Mouse (Mus musculus): ENCODE results near the gene Sprtn. TPM values are rescaled to one million over a fixed set of nuclear protein-coding genes. Genes with fewer than 3 reads are reported as not detected.
A peak's percentile ranks its signal among the peaks of the same experiment; 100 is the strongest.

Gene Sprtn
- total RNA-seq (2021) = 10 to 100 TPM; 16.0 to 18.9 TPM

DNA sequence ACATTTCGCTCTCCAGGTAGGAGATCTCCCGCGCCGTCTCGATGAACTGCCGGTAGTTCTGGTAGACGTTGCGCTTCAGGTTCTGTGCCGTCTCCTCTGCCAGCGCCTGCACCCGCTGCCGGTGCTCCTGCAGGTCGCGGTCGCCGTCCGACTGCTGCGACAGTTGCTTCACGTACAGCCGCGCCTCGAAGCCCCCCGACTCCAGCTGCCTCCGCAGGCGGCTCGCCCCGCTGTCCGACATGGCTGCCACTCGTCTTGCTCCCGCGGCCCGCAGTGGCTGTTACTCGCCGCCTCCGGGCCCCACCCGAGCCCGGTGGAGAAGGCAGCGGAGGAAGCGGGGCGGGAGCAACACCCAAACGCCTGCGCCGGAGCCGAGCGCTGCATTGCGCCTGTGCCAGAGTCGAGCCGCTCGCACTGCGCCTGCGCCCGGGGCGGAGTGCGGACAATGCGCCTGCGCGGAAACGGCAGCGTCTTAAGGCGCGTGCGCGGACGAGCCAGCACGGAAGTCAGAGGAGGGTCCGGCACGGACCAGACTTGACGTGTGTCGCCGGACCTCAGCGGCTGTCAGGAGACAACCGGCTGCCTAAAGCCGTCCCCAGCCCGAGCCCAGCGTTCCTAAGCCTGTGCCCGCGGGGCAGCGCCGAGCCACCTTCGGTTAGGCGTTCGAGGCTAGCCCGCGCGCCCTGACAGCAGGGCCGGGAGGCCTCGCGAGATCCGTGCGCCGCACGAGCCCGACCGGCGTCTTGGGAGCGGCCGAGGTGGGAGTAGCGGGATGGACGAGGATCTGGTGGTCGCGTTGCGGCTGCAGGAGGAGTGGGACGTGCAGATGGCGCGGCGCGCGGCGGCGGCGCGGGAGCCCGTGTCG is at the start of gene Sprtn, which contains the start of gene Exoc8:
TSS of gene Sprtn (plus strand) at position 501 of the 865 bp plus-strand sequence.
TSS of gene Exoc8 (minus strand) at position 320 of the 865 bp plus-strand sequence.
- intact Hi-C loops (cut with DNase I) = loop anchor here (2.0 to 5.0 kb wide), 3 partner anchors 51 to 137 kb away; partner anchors contain the start of genes Egln1 and Tsnax
- DNase-seq = peak; percentile 99

DNA sequence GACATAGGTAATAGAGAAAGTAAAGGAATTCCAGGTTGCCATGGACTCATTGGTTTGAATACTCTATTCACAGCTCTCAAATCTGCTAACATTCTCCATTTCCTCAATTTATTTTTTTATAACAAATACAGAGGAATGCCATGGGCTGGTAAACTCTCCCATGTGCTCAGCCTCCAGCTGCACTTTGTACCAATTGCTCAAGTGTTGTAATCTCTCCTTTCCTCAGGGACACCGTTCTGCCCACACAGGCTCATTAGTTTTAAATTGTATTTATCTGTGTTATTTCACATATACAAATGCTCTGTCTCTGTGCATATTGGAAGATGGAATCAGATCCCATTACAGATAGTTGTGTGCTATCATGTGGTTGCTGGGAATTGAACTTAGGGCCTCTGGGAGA is 44.2 kb upstream of the Sprtn start:
- no peak for DNase-seq
- intact Hi-C loops (cut with DNase I) = no loop called here

DNA sequence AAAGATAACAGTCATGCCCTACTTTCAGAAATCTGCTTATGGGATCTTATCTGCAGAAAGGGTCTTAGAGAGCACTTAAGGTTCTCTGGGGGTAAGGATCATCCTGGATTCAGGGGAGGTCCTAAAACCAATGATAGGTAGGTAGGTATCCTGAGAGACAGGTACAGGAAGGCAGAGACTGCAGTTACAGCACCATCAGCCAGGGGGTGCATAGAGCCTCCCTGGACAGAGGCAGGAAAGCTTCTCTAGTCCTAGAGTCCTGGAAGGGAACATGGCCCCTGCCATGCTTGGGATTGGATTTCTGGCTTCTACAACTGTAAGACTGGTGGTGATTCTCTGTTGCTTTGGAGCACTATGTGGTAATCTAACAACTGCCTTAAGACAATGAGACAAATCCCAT is 38.2 kb upstream of the Sprtn start:
- peak; percentile 41 to 50 for DNase-seq
- intact Hi-C loops (cut with DNase I) = no loop called here

DNA sequence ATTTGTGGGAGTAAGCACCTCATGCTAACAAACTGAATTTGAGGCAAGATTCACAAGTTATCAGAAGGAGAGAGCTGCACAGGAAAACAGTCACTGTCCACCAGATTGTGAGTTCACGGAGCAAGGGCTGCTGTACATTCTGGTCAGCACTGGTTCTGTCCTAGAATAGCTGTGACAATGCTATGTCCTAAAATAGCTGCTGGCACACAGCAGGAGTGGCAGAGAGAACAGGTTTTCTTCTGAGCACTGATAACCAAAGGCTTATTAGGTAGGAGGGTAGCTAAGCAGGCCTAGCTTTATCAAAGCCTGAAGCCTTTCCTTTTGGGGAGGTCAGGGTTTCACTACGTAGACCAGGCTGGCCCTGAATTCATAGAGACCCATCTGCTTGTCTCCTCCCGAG is 37.5 kb upstream of the Sprtn start:
- peak; percentile 70 to 73 for DNase-seq
- intact Hi-C loops (cut with DNase I) = no loop called here

DNA sequence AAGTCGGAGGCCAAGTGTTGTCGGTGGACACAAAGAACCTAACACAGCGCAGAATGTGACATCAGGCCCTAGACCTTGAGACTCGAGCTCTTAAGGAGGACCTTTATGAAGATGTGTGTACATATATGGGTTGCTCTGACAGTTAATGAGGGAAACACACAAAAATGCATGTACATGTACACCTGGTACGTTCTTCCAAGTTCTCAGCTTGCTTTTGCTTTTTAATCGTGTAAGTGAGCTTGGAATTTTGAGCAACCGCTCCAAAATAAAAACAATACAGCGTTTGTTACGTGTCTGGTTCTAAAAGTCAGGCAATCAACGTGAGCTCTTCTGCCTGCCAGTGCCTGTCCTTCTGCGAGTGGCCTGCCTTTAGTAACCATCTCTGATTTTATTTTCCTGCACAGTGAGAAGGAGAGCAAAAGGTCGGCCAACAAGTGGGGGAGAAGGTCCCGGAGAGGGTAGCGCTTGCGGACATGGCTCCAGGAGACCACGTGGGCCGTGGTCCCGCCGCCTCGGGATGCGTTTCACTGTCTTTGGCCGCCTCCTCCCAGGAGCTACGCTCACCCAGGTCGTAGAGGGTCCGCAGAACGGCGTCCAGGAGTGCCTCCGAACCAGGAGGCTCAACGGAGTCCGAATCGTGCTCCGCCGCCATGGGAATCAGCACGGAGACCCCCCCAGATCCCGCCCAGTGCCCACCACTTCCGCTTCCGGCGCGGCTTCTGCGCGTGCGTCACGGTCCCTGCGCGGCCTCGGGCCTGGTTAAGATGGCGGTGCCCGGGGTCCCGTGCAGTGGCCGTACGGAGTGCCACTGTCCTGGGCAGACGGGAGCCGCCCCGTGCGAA is 35.1 kb upstream of the Sprtn start, which contains the start of the genes Gnpat and 2810004N23Rik:
TSS of gene Gnpat (plus strand) at position 713 of the 842 bp plus-strand sequence.
TSS of gene 2810004N23Rik (minus strand) at position 800 of the 842 bp plus-strand sequence.
- intact Hi-C loops (cut with DNase I) = no loop called here
- DNase-seq = peak; percentile 96 to 97

DNA sequence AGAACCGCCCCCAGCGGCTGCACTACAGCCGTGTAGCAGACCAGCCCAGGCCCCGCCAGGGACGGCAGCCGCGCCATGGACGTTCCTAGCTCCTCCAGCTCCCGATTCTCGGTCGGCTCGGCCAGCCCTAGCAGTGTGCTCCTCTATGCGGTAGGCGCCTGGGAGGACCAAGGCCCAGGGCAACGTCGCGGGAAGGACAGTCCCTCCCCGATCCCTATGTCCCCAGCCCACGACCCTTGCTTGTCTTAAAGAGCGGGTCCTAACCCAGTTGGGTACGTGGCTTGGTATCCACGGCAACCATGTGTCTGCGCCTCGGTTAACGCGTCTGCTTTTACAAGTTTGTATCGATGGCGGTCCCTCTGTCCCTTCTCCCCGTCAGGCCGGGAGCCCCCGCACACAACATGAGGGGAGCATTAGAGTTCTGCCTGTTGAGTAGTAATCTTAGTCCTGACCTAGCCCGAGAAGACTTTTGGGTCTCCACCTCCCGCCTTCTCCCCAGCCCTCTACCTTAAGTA is 34.5 kb upstream of the Sprtn start:
- intact Hi-C loops (cut with DNase I) = no loop called here
- no peak for DNase-seq

DNA sequence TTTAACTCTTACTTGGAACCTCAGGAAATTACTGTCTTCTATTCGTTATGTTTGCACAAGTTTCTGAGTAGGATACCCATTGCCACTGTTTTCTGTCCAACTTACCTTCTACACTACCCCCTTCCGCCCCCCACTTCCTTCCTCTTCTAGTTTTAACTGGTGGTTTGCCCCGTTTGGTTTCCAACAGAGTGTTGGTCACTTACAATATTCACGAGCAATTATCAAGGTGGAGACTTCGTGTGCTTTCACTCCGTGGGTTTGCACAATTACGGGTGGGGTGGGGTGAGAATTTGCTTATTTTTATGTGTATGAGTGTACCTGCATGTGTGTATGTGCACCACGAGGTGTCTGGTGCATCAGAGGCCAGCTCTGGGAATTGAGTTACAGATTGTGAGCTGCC is 34.0 kb upstream of the Sprtn start:
- intact Hi-C loops (cut with DNase I) = no loop called here
- DNase-seq = no peak

DNA sequence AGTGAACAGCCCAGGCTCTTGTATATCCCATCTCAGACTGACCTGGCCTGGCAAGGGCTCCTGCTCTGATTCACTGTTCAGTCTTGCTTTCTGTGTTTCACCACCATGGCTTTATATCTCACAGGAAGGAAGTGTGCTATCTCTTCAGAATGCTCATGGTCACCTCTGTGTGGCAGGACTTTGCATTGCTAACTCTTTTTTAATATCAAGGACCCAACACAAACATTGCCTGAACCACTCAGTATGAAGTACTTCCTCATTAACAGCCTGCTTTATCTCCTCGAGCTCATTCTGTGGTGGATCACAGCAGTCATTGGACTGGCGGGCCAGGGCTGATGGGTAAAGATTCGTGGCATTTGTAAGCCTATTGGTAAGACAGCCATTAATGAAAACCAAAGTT is 31.0 kb upstream of the Sprtn start:
- intact Hi-C loops (cut with DNase I) = no loop called here
- DNase-seq = no peak

DNA sequence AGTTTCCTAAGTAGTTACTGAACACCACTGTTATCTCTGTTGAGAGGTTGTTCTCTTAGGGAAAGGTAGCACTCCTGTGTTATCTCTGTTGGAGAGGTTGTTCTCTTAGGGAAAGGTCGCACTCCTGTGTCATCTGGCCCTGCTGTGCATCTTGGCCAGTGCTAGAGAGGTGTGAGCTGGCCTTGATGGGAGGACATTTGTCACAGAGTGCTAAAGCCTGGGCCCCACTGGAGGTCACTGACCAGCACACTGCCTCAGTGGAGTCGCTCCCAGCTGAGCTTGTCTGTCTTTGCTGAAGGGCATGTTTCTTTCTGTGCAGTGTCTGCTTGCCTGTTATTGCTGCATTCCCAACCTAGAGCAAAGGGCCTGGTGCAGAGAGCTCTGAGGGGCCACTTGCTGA is 30.6 kb upstream of the Sprtn start:
- intact Hi-C loops (cut with DNase I) = no loop called here
- DNase-seq = no peak

DNA sequence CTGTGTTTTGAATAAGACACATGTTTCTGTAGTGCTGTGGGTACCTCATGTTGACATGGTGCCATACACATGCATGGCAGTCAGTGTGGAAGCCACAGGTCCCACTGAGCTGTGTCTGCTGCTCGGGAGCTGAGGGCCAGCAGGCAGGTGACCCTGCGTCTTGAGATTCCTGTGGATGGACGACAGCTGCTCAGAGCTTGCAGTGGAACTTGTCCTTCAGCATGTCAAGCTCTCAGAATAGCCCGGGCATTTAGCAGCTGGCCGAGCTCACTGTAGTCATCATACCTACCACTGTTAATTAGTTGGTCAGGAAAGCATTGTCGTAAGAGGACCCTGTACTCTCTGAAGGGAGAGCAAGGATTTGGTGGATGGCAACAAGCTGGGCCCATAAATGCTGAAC is 28.0 kb upstream of the Sprtn start:
- peak in 1 of 2 experiments; percentile 35 for DNase-seq
- intact Hi-C loops (cut with DNase I) = no loop called here

DNA sequence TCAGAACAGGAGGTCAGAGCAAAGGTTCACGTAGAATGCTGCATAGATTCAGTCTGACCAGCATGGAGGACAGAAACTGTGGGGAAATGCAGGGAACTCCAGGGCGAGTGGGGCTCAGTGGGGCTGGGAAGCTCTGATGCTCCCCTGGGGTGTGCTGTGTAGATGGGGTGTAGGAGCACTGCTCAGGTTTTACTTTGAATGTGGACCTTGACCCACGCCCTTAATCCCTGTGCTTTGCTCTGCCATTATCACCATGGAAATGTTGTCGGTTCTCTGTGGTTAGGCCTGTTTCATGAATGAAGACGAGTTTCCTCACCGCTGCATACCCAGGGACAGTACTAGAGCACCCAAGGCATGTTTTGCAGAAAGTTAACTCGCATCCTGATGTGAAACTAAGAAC is 26.2 kb upstream of the Sprtn start:
- intact Hi-C loops (cut with DNase I) = no loop called here
- DNase-seq = no peak

DNA sequence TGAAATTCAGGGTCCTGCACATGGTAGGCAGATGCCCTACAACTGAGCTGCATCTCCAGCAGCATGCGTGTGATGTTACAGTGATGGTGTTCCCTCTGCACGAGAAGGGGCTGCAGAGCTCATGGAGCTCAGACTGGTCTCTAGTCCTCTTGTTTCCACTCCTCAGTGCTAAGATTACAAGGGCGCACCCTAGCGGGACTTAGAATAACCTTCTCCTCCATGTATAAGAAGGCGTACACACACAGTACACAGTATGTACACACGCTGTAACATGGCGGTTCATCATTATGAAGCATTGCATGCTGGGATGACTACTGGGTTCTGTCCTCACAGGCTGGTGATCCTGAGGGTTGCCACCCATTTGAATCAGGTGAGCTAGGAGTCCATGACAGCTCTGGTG is 25.6 kb upstream of the Sprtn start:
- intact Hi-C loops (cut with DNase I) = no loop called here
- DNase-seq = no peak

DNA sequence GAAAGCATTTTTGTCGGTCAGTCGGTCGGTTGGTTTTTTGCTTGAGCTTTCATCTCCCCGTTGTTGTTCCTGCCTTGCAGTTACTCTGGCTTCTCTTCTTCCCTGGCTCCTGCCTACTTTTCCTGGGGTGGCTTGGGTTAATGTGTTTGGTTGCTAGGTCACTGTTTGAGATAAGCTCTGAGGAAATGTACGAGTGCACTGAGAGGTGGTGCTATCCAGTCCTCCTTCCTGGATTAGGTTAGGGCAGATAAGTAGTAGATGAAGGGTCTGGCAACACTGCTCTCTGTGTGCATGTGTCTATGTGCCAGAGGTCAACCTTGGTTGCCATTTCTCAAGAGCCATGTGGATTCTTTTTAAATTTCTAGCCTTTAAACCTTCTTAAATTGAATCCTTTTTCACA is 25.0 kb upstream of the Sprtn start:
- intact Hi-C loops (cut with DNase I) = no loop called here
- DNase-seq = peak in 1 of 2 experiments; percentile 35

DNA sequence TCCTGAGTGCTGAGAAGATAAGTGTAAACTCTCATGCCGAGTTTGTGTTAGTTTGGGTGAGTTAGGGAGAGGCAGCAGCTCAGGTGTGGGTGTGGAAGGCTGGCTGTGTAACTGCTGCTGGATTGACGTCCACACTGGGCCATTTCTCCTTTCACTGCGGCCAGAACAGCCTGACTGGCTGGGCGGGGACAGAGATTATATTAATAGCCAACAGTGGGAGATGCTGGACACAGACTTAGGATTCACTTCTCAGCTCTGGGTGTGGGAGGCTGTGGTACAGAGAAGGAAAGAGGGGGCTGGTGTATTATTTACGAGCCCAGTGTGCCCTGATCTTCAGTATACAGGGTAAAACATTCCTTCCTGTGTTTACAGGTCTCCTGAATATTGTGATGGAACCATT is 19.5 kb upstream of the Sprtn start:
- no peak for DNase-seq
- intact Hi-C loops (cut with DNase I) = no loop called here

DNA sequence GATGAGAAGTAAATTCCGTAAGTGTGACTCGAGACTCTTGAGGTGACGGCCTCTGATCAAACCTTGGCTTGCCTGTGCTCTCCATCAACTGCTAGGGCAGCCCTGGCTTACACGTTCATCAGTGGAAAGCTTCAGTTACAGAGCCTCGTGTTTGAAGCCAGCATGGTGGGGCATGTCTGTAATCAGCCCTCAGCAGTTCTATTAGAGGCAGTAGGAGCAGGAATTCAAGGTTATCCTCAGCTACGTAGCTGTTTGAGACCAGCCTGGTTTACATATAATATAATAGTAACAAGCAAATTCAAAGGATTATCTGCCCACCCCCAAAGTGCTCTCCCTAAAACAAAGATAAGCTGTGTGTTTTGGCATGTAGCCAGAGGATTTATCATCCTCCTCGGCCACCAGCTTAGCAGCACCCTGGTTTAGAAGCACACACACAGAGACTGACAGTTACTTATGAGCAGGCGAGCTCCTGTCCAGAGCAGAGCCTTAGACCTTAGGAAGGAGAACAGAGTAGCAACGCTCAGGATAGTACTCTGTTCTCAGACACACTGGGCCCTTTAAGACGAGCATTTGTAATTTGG is 18.6 kb upstream of the Sprtn start:
- no peak for DNase-seq
- intact Hi-C loops (cut with DNase I) = no loop called here

DNA sequence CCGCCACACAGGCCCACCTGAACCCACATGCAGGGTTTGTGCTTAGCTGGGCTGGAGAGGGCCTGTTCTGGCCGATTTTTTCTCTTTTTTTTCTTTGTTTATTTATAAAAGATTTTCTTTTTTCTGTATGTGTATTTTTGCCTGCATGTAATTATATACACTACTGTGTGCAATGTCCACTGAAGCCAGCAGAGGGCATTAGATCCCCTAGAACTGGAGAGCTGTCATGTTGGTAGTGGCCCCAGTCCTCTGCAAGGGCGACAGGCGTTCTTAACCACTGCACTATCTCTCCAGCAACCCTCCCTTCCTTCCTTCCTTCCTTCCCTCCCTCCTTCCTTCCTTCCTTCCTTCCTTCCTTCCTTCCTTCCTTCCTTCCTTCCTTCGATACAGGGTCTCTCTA is 9.3 kb upstream of the Sprtn start:
- no peak for DNase-seq
- intact Hi-C loops (cut with DNase I) = no loop called here

DNA sequence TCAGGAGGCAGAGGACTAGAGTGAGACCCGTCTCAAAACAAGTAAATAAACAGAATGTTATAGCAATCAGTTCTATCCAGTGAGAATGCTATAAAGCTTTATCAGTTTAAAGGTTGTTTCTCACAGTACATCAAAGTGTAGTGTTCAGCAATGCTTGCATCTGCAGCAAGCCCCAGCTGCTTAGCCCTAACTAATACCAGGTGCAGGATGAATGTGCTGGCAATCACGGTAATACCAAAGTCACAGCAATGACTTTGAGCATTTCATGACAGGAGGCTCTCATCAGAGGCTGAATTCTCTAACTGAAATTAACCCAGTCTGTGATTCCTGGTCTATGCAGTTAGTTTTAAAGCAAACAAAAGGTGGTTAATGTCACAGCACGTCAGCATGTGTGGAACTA is 5.1 kb upstream of the Sprtn start:
- no peak for DNase-seq
- intact Hi-C loops (cut with DNase I) = no loop called here

DNA sequence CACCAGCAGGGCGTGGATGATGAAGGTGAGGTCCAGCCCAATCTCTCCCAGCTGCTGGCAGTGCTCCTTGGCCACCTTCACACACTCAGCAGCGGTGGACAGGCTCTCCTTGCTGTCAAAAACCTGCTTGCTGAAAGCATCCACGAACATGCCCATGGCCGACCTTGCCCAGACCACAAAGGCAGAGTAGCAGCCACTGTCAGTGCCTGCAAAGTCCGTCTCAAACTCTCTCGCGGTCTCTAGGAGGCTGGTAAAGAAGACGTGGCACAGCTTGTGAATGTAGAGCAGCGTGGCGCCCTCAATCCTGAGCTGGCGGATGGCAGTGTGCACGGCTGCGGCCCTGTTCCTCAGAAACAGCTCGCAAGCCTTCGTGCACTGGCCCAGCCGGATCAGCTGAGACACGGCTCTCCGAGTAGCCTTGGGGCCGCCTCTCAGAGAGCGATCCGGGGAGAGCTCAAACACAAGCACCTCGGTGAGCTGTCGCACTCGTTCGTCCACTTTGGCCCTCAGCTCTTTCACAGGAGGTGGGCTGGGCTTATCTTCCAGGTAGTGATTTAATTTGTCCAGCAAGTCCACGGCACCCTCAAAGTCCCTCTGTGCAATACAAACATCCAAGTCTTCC is 1.6 kb upstream of the Sprtn start:
- no peak for DNase-seq

DNA sequence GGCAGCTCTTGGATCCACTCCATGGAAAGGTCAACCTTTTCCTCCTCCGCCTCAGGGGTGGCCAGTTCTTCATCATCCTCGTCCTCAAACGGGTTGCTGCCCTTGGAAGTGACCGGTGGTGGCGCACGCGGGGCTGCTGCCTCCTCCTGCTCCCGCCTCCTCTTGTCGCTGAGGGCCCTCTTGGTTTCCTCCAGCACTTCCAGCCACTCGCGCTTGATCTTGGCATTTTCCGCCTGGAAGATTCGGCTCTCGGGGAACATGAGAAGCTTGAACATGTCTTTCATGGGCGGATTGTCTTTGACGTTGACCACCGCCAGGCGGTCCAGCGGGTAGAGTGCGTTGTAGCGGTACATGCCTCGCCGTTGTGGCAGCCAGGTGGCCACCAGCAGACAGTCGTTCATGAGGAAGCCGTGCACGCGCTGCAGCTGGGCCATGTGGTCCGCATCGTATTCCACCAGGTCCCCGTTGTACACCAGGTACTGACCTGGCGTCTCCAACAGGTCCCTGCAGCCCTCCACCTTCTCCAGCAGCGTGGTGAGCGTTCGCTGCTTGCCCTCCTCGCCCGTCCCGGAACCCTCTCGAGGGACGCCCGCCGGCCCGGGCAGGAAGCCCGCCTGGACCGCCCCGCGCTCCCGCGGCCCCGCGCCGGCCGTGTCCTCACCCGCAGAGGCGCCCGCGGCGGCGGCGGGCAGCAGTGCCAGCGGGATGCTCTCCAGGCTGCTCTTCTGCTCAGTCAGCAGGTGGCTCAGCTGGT is 877 bp upstream of the Sprtn start:
- intact Hi-C loops (cut with DNase I) = loop anchor here (2.0 to 5.0 kb wide), 3 partner anchors 52 to 138 kb away; partner anchors contain the start of genes Egln1 and Tsnax
- peak; percentile 85 for DNase-seq

More for the DNA sequence above, 1.6 kb upstream of the Sprtn start:
- intact Hi-C loops (cut with DNase I) = loop anchor here (2.0 to 5.0 kb wide), 3 partner anchors 53 to 139 kb away; partner anchors contain the start of genes Egln1 and Tsnax

Measured in heart, postnatal 10 days (tissue).